Mouse (Mus musculus): ENCODE data around the gene Arhgap17.

Arhgap17 gene

DNA sequence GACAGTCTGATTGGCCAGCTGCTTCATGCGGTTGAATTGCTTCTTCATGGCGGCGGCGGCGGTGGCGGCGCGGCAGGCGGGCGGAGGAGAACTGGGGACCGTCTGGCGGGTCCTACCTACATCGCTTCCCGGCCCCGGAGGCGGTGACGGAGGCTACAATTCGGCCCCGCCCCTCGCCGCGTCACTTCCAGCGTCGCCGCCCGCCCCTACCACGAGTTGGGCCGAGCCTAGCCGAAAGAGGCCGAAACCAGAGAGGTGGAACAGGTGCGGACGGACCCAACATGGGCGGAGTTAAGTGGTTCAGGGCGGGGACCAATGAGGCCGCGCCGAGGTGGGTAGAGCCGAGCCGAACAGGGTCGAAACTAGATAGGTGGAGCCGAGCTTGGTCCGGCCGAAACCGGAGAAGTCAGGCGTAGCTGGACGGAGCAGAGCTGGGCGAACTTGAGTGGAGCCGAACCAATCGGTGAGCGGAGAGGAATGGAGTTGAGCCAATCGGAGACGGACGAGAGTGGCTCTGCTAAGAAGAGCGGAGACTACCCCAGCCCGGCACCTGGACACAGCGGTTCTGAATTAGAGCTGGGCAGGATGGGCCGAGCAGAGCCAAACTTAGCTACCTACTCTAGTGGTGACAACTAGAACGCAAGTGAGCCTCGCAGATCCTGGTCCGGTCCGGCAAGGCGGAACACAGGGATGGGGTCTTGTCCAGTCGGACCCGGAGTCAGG lies at the start of gene Arhgap17, which contains the start of gene Lcmt1:
Gene Arhgap17, minus strand, starts transcription at position 157 of the 723 bp plus-strand sequence.
Gene Lcmt1, plus strand, starts transcription at position 26 of the 723 bp plus-strand sequence.
- peak; percentile 97 to 98 for DNase-seq (ENCODE audit: low spot score in 2 of 2)

DNA sequence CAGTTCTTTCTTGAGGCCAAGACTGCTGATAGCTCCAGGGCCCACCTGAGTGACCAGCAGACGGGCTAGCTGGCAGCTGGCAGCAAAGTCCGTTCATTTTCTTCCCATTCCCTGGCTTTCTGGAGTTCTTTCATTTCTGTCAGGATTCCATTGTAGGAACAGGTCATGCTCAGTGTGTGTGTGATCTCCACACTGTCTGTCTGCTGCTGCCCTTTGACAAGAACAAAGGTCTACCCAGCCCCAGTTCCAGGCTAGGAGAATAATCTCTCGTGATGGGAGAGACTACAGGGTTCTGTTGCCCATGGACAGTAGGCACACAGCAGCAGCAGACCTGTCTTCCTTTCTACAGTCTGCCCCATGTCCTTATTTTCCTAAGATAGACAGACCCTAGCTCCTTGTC lies 47.9 kb upstream of the Arhgap17 start:
- no peak for DNase-seq (ENCODE audit: low spot score in 2 of 2)

DNA sequence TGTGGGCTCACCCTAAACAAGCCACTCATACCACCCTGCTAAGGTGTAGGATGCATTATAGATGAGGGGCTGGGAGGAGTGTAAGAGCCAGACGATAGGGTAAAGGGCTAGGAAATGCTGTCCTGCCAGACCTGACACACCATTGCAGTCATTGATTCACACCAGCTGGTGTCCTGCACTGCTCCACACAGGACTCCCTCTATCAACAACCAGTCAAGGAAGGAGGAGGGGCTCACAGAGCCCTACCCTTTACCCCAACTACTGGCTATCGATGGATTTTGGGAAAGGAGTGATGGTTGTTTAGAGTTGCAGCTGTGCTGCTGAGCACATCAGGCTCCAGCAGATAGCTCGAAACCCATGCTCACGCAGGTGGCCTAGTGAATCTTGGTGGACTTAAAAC lies 47.1 kb upstream of the Arhgap17 start:
- DNase-seq (ENCODE audit: low spot score in 2 of 2), result no peak

DNA sequence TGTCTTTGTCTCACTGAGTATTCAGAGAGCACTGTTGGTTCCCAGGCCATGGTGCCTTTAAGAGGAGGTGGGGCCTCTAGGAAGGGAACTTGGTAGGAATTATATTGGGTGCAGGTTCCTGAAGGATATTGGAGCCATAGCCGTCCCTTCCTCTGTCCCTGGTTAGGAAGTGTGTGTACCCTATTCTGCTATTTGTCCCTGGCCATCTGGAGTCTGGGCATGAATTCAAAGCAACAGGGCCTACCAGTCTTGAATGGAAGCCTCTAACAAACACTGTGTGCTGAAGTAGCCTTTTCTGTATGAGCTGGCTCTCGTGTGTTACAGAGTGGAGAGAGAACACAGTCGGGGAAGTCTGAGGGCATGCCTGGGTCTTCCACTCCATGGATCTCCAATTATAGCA lies 42.4 kb upstream of the Arhgap17 start:
- no peak for DNase-seq (ENCODE audit: low spot score in 2 of 2)

DNA sequence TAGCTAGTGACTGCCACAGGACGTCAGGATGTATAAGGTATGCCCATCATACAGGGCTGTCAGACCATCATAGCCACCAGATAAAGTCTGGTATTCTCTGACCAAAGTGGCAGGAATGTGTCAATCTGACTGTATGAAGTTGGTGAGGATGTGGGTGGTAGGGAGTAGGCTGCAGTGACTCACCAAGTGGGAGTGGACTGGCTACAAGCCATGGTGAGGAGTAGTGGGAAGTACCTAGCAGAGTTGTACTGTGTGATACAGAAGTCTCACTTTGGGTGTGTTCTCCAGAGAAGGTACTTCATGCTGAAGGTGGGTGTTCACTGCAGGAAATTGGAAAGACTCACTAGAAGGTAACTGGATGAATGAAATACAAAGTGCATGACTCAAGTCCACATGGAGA lies 41.4 kb upstream of the Arhgap17 start:
- no peak for DNase-seq (ENCODE audit: low spot score in 2 of 2)

DNA sequence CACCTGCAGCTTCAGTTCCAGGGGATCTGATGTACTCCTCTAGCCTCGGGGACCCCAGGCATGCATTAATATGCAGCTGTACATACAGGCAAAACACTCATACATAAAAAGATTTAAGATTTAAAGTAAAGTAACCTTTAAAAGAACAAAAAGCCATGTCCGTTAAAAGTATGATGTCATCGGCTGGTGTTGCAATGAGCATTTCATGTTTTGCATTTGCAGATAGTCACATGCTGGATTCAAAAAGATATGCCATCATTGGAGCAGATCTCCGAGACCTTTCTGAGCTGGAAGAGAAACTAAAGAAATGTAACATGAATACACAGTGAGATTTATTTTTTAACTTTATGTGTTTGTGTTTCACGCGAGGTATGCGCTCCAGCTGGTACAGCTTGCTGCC lies 40.8 kb upstream of the Arhgap17 start:
- no peak for DNase-seq (ENCODE audit: low spot score in 2 of 2)

DNA sequence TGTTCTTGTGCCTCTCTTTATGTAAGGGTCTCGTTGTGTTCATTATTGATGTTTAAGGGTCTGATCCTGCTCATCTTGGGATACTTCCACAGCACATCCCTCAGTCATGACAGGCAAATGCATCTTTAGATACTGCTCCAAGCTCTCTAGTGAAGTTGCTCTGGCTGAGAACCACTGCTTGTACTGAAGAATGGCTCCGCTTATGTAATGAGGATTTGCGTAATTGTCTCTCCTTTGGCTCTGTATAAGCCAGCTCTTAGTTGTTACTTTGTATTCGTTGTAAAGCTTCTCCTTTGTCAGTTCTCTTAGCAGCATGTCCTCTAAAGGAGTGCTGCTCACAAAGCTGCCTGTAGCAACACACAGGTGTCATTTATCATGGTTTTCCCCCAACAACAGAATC lies 37.3 kb upstream of the Arhgap17 start:
- no peak for DNase-seq (ENCODE audit: low spot score in 2 of 2)

DNA sequence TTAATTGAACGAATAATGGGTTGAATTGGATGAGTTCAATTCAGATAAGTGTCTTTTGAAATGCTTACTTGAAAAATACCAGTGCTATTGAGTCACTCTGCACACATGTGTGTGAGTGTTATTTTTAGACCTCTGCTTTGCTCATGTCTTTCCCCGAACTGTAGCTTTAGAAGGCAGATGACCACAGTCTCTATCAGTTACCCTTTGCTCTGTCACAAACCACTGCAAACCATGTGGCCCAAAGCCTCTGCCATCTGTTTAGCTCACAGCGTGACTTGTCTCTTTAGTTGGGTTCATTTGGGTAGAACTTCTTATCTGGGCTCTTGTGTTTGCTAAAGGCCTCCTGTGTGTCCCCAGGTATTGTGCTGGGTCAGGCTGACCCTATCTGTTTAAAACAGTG lies 35.9 kb upstream of the Arhgap17 start:
- no peak for DNase-seq (ENCODE audit: low spot score in 2 of 2)

DNA sequence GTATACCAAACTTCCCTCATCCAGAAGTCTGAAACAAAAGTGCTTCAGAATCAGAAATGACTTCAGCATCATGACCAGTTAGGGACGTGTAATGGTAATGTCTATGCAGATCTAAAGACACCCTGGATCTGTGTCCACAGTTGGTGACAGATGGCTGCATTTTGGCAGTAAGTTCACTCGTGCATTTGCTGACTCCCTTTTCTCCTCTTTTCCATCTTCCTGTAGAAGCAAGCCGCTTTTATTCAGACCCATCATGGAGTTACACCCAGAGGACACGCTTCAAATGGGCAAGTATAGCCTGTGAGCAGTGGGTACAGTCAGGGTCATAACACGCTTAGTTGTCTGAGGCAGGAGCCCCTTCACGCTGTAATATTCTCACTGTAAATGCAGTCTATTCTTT lies 34.5 kb upstream of the Arhgap17 start:
- DNase-seq (ENCODE audit: low spot score in 2 of 2), result no peak

DNA sequence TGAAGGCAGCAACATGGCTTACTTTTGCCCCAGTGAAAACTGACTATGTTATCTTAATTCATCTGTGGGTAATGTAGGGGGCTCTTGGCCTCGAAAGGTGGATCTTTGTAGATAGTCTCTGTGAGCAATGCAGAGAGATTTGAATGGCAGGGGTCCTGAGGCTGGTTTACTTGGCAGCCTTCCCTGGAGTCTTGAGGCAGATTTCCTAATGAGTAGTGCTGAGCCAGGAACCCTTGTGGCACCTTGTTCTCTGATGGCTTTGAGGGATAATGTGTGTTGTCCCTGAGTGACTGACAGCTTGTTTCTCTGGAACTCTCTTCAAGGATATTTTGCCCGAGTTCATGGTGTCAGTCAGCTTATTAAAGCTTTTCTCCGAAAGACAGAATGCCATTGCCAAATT lies 31.4 kb upstream of the Arhgap17 start:
- DNase-seq (ENCODE audit: low spot score in 2 of 2), result no peak

DNA sequence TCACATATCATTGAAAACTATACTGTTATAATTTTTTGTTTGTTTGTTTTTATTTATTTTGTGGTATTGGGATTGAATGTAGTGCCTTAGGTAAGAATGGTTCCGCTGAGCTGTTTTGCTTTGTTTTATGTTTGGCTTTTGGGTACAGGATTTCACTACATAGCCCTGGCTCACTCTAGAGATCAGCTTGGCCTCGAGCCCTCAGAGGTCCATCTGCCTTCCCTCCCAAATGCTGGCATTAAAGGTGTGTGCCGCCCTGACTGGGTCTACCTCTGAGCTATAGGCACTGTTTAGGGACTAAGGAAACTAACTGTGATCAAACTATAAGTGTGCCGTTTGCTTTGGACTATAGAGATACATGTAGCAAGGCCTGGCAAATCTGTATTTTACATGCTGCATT lies 29.6 kb upstream of the Arhgap17 start:
- no peak for DNase-seq (ENCODE audit: low spot score in 2 of 2)

DNA sequence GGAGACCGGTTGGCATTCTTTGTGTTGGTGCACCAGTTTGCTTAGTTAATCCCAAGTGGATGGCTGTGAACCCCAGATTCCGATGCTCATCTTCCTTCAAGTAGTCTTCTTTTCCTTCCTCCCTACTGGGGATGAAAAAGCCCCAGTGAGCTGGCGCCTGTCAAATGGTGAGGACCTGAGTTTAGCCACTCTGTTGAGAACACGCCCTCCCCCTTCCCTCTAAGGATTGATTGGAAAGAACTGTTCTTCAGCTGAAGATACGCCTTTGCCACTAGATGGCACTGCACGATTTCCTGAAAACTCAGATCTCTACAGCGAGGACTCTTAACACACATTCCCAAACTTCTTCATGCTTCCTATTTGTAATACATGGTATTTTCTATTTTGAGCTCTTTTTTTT lies 29.1 kb upstream of the Arhgap17 start:
- DNase-seq (ENCODE audit: low spot score in 2 of 2), result peak; percentile 22 to 65

DNA sequence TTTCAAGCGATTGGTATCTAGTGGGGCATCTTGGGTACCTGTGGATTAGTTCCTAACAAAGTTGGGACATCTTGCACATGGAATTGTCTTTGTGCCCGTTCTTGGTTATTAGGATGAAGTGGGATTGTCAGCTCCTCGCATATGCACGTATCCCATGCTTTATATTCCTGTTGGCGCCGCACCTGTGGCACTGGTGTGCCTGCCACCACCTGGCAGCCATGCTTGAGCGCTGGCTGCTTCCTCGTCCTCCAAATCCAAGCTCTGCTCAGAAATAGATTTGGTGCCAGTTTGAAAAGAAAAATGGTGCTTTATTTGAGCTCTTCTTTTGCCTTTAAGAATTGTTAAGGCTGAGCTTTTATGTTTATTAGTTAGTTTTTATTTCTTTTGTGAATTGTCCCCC lies 28.2 kb upstream of the Arhgap17 start:
- DNase-seq (ENCODE audit: low spot score in 2 of 2), result no peak

DNA sequence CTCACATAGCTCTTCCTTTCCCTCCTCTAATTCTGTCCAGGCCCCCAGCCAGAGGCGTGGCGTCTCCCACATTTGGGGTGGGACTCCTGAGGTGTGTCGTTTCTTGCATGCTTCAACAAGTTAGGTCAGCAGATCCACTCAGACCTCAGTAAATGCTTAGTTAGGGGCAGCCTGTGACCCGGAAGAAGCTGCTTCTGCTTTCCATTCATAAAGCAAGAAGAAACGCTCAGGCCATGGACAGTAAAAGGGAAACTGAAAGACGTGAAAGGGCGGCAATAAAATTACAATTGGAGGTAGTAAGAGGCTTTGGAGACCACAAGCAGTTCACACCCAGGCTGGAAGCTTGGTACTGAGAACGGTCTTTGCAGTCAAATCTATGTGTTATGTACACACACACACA lies 27.7 kb upstream of the Arhgap17 start:
- DNase-seq (ENCODE audit: low spot score in 2 of 2), result no peak

DNA sequence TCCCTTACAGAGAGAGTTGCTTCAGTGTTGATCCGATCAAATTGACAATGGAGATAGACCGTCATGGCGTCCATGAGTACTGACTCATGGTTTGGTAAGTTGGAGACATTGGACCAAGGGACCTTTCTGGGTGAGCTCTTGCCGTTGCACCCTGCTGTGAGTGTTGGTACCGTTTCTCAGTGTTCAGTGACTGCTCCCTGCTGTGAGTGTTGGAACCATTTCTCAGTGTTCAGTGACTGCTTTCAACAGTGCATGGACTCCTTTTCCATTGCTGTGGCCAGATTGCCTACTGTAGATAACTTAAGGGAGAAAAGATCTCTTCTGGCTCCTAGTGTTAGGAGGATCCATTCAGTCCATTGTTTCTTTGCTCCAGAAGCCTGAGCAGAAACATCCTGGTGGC lies 27.2 kb upstream of the Arhgap17 start:
- no peak for DNase-seq (ENCODE audit: low spot score in 2 of 2)

DNA sequence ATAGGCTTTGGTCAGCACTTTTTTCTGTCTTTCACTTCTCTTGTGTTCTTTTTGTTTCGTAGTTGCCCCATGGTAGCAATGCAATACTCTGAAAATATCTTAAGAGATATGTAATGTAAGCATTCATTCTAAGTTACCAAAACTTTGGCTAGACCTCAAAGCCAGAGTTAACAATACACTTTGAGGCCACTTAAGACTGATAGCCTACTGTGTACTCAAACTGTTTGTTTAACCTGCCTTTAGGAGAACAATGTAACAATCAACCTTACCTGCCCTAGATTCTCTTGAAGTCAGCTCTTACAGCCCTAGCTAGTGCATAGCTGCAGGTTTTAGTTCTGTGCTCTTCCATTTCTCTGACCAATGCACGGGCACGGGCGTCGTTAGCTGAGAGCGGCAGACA lies 24.6 kb upstream of the Arhgap17 start:
- DNase-seq (ENCODE audit: low spot score in 2 of 2), result no peak

DNA sequence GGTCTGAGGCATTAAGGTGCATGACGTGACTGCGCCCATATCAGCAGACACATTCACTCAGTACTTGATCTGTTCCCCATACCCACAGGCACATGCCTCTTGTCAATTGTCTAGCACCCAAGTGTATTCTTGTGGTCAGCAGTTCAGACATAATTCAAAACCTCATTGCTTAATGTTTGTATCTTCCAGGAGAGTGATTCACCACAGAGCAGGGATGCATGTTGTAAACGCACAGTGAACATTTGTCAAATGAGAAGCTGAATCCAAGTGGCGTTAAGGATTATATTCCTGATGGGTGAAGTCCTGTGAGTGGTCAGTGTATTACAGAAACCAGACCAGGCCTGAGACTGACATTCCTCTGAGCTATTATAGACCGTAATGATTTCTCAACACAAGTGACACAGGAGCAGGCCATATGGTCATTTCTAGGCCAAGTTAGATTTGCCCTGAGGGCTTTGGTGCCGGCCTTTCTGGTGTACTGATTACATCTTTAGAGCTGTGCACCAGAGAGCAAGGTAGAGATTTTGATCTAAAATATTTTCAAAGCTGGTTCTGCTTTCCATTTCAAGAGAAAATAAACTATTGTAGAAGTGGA lies 20.1 kb upstream of the Arhgap17 start:
- no peak for DNase-seq (ENCODE audit: low spot score in 2 of 2)

DNA sequence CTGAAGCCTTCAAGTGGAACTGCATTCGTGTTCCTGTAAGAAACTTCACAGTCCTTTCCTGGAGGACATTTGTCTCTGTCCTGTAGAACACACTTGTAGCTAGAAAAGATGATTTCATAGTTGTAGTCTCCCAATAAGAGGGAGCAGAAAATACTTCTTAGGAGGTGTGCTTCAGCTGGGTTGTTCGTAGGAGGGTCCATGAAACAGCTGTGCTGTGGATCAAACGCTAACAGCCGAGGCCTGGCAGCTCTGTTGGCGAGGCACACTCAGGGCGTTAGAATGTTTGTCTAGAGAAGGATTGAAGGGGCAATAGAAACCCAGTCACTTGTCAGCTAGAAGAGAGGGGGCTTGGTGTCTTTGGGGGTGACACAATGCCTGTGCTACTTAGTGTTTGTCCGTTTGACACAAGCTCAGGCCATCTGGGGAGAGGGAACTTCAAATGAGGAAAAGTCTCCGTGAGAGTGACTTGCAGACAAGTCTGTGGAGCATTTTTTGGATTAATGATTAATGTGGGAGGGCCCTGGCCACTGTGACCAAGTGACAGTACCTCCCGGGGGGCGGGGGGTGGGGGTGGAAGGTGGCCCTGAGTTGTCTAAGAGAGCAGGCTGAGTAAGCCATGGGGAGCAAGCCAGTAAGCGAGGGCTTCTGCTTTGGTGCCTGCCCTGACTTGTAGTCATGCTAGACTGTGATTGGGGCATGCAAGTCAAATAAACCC lies 16.1 kb upstream of the Arhgap17 start:
- DNase-seq (ENCODE audit: low spot score in 2 of 2), result no peak

DNA sequence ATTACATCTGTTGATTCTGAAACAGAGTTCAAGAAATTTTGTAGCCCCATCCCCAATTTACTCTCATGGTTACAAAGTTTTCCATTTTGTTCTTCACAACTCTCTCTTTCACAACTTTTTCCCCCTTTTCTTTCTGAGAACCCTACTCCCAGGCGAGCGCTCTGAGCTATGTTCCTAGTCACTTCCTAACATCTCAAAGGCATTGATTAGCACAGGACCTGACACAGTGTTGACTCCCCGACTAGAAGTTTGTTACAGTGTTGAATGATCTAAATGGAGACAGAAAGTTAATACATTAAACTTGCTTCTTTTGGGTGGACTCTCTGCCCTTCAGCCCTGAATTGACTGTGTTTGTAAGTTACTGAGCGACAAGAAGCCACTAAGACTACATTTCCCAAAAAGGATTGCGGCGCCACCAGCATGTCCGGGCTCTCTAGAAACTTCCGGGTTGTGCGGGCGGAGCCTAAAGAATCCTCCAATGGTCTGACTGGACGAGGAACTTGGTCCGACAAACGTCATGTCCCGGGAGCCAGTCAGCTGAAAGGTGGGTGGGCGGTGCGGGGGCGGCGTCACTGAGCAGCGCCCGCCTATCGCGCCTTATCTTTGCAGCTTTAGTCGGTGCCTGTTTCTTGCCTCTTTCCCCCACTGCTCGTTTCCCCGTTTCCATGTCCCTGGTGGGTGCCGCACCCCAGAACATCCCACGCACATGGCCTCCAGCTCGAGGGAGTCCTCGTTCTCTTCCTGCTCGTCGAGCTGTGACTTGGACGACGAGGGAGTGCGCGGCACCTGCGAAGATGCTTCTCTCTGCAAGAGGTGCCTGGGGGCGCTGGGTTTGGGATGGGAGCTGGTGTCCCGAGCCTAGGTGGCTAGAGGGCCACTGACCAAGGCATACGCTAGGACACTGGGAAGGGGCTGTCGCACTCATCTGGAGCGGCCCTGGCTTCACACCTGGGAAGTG lies 8.0 kb upstream of the Arhgap17 start:
- DNase-seq (ENCODE audit: low spot score in 2 of 2), result peak; percentile 94 to 95

DNA sequence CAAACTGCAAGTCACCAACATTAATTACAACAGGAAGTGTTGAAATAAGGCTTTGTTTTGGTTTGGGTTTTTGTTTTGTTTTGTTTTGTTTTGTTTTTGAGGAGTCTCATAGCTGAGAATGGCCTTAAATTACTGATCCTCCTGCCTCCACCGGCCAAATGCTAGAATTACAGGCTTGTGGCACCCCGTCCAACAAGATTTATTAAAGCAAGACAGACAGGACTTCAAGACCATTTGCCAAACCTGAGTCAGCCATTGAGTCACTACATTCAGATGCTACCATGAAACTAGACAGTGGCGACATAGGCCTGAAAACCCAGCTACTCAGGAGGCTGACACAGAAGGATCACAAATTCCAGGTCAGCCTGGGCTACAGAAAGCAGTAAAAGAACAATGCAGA lies 1.8 kb upstream of the Arhgap17 start:
- no peak for DNase-seq (ENCODE audit: low spot score in 2 of 2)

DNA sequence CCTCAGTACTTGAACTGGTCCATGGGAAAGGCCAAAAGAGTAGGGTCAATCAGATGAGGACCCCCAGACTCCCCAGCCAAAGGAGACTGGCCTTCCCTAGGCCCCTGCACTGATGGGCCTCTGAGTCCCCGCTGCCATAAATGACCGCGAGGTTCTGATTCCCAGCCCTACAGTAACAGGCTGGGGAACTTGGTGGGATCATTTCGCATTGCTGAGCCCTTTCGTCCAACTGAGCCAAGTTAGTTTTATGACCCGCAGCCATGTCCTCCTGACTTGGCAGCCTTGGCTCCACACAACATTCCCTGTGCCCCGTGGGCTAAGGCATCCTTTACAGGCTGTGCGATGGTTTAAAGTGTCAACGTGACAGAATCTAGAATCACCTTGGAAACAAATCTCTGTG lies 985 bp upstream of the Arhgap17 start:
- no peak for DNase-seq (ENCODE audit: low spot score in 2 of 2)
